Mouse (Mus musculus) MEL (cell line): ENCODE measurements around the gene G6pc3. TPM values are rescaled to one million over a fixed set of nuclear protein-coding genes. Genes with fewer than 3 reads are reported as not detected.

Experiments used
- DNase-seq: peaks from one replicate; pipeline ENCODE4 v3.0.0; 2011; ENCODE audit warnings: low read depth, low spot score
- H3K27ac ChIP-seq: 2 replicates; pipeline ENCODE4 v1.5.1; 2012; ENCODE audit warnings: low read depth, mild to moderate bottlenecking, control low read depth, low read length, moderate library complexity; ENCODE audit not compliant: control insufficient read depth
- H3K27me3 ChIP-seq, 2 experiments: fragments of 150-350 bp in 1 of 2; sonication (generic) in 1 of 2; 2 replicates each; pipeline ENCODE4 v1.6.1; 2012; ENCODE audit warnings: low read length in 2 of 2, mild to moderate bottlenecking in 2 of 2, improper control_type of control experiment in 1 of 2, moderate library complexity in 1 of 2; ENCODE audit not compliant: insufficient read depth in 2 of 2, control insufficient read depth in 1 of 2
- H3K36me3 ChIP-seq, 2 experiments: 2 replicates each; pipeline ENCODE4 v1.6.1; 2012 to 2014; ENCODE audit warnings: low read length in 2 of 2, improper control_type of control experiment in 1 of 2, inconsistent platforms in 1 of 2, mild to moderate bottlenecking in 1 of 2; ENCODE audit not compliant: insufficient read depth in 2 of 2, control insufficient read depth in 1 of 2
- H3K4me1 ChIP-seq, 2 experiments: fragments of 150-350 bp in 1 of 2; sonication (generic) in 1 of 2; 2 replicates each; pipeline ENCODE4 v1.6.1; 2012; ENCODE audit warnings: low read length in 2 of 2, improper control_type of control experiment in 1 of 2, mild to moderate bottlenecking in 1 of 2; ENCODE audit not compliant: insufficient read depth in 2 of 2, control insufficient read depth in 1 of 2
- H3K4me3 ChIP-seq, 2 experiments: fragments of 150-350 bp in 1 of 2; sonication (generic) in 1 of 2; 2 replicates each; pipeline ENCODE4 v1.5.1; 2012; ENCODE audit warnings: low read depth in 2 of 2, low read length in 2 of 2, mild to moderate bottlenecking in 2 of 2, moderate library complexity in 2 of 2, control low read depth in 1 of 2, improper control_type of control experiment in 1 of 2; ENCODE audit not compliant: control insufficient read depth in 1 of 2, insufficient read depth in 1 of 2
- H3K79me2 ChIP-seq: 2 replicates; pipeline ENCODE4 v1.6.1; 2012; ENCODE audit warnings: mild to moderate bottlenecking, low read length, moderate library complexity; ENCODE audit not compliant: control insufficient read depth, poor library complexity, insufficient read depth
- H3K9ac ChIP-seq: 2 replicates; pipeline ENCODE4 v1.6.1; 2012; ENCODE audit warnings: low read depth, mild to moderate bottlenecking, control low read depth, low read length, moderate library complexity; ENCODE audit not compliant: control insufficient read depth, poor library complexity, severe bottlenecking
- H3K9me3 ChIP-seq: fragments of 150-350 bp; sonication (generic); replicated peaks from 2 replicates; pipeline ENCODE4 v1.6.1; 2012; ENCODE audit warnings: mild to moderate bottlenecking, low read length, improper control_type of control experiment, moderate library complexity; ENCODE audit not compliant: insufficient read depth
- CHD1 ChIP-seq: IDR thresholded peaks from 2 replicates; pipeline ENCODE4 v1.6.1; 2012; ENCODE audit warnings: low read depth, mild to moderate bottlenecking, inconsistent platforms, low read length, improper control_type of control experiment
- CHD2 ChIP-seq: IDR thresholded peaks from 2 replicates; pipeline ENCODE4 v1.6.1; 2011; ENCODE audit warnings: low read length, improper control_type of control experiment
- CTCF ChIP-seq, 3 experiments: IDR thresholded peaks in 2 of 3; conservative IDR thresholded peaks in 1 of 3; 2 replicates each; pipeline ENCODE4 v1.5.1; 2011 to 2012; ENCODE audit warnings: low read length in 3 of 3, low read depth in 2 of 3, mild to moderate bottlenecking in 2 of 3, improper control_type of control experiment in 1 of 3, inconsistent platforms in 1 of 3, mixed read lengths in 1 of 3, moderate library complexity in 1 of 3; ENCODE audit not compliant: control insufficient read depth in 1 of 3, insufficient read depth in 1 of 3, poor library complexity in 1 of 3, severe bottlenecking in 1 of 3
- E2F4 ChIP-seq: IDR thresholded peaks from 2 replicates; pipeline ENCODE4 v1.6.1; 2011; ENCODE audit warnings: low read depth, low read length, improper control_type of control experiment, borderline replicate concordance
- ELF1 ChIP-seq: IDR thresholded peaks from 2 replicates; pipeline ENCODE4 v1.6.1; 2014; ENCODE audit warnings: low read depth, mild to moderate bottlenecking, inconsistent platforms, low read length, improper control_type of control experiment, moderate library complexity
- EP300 ChIP-seq, 2 experiments: IDR thresholded peaks; 2 replicates each; pipeline ENCODE4 v1.6.1; 2011; ENCODE audit warnings: improper control_type of control experiment in 2 of 2, low read length in 2 of 2, low read depth in 1 of 2, mild to moderate bottlenecking in 1 of 2
- ETS1 ChIP-seq: IDR thresholded peaks from 2 replicates; pipeline ENCODE4 v1.6.1; 2012; ENCODE audit warnings: low read depth, mild to moderate bottlenecking, inconsistent platforms, low read length, improper control_type of control experiment, moderate library complexity
- GABPA ChIP-seq: IDR thresholded peaks from 2 replicates; pipeline ENCODE4 v1.6.1; 2012; ENCODE audit warnings: low read depth, mild to moderate bottlenecking, inconsistent platforms, low read length, improper control_type of control experiment, moderate library complexity
- GATA1 ChIP-seq: IDR thresholded peaks from 2 replicates; pipeline ENCODE4 v1.6.1; 2011; ENCODE audit warnings: low read depth, low read length, improper control_type of control experiment
- HCFC1 ChIP-seq: IDR thresholded peaks from 2 replicates; pipeline ENCODE4 v1.6.1; 2012; ENCODE audit warnings: low read depth, mild to moderate bottlenecking, inconsistent platforms, low read length, improper control_type of control experiment, moderate library complexity
- JUND ChIP-seq: IDR thresholded peaks from 2 replicates; pipeline ENCODE4 v1.6.1; 2011; ENCODE audit warnings: low read depth, mild to moderate bottlenecking, improper control_type of control experiment, low read length
- KAT2A ChIP-seq: conservative IDR thresholded peaks from 2 replicates; pipeline ENCODE4 v1.6.1; 2012; ENCODE audit warnings: low read depth, low read length, improper control_type of control experiment, inconsistent platforms
- MAFK ChIP-seq: IDR thresholded peaks from 2 replicates; pipeline ENCODE4 v1.6.1; 2011; ENCODE audit warnings: low read depth, mild to moderate bottlenecking, low read length, improper control_type of control experiment, borderline replicate concordance
- MAX ChIP-seq: IDR thresholded peaks from 2 replicates; pipeline ENCODE4 v1.6.1; 2011; ENCODE audit warnings: low read length, improper control_type of control experiment
- MAZ ChIP-seq: IDR thresholded peaks from 2 replicates; pipeline ENCODE4 v1.6.1; 2012; ENCODE audit warnings: low read depth, mild to moderate bottlenecking, inconsistent platforms, low read length, improper control_type of control experiment
- MEF2A ChIP-seq: IDR thresholded peaks from 2 replicates; pipeline ENCODE4 v1.6.1; 2014; ENCODE audit warnings: low read depth, mild to moderate bottlenecking, inconsistent platforms, low read length, improper control_type of control experiment; ENCODE audit not compliant: poor library complexity, insufficient replicate concordance, severe bottlenecking; ENCODE audit errors: extremely low read depth
- MXI1 ChIP-seq: IDR thresholded peaks from 2 replicates; pipeline ENCODE4 v1.6.1; 2011; ENCODE audit warnings: mild to moderate bottlenecking, low read depth, low read length, improper control_type of control experiment
- MYB ChIP-seq: IDR thresholded peaks from 2 replicates; pipeline ENCODE4 v1.6.1; 2011; ENCODE audit warnings: mild to moderate bottlenecking, low read depth, low read length, improper control_type of control experiment
- MYC ChIP-seq: IDR thresholded peaks from 2 replicates; pipeline ENCODE4 v1.6.1; 2011; ENCODE audit warnings: low read depth, mild to moderate bottlenecking, low read length, improper control_type of control experiment, moderate library complexity
- NELFE ChIP-seq: IDR thresholded peaks from 2 replicates; pipeline ENCODE4 v1.6.1; 2011; ENCODE audit warnings: low read depth, low read length, improper control_type of control experiment
- NRF1 ChIP-seq: IDR thresholded peaks from 2 replicates; pipeline ENCODE4 v1.6.1; 2014; ENCODE audit warnings: low read depth, mild to moderate bottlenecking, inconsistent platforms, low read length, improper control_type of control experiment, moderate library complexity; ENCODE audit not compliant: poor library complexity, insufficient read depth, severe bottlenecking
- POLR2A ChIP-seq, 2 experiments: IDR thresholded peaks; 2 replicates each; pipeline ENCODE4 v1.6.1; 2011 to 2012; ENCODE audit warnings: low read length in 2 of 2, mild to moderate bottlenecking in 2 of 2, control low read depth in 1 of 2, improper control_type of control experiment in 1 of 2, low read depth in 1 of 2, moderate library complexity in 1 of 2; ENCODE audit not compliant: control insufficient read depth in 1 of 2, insufficient read depth in 1 of 2, poor library complexity in 1 of 2
- POLR2AphosphoS2 ChIP-seq: IDR thresholded peaks from 2 replicates; pipeline ENCODE4 v1.6.1; 2011; ENCODE audit warnings: low read length, improper control_type of control experiment
- POLR2AphosphoS5 ChIP-seq: IDR thresholded peaks from 2 replicates; pipeline ENCODE4 v1.6.1; 2012; ENCODE audit warnings: low read depth, borderline replicate concordance, mild to moderate bottlenecking, inconsistent platforms, low read length, moderate library complexity, mixed read lengths
- RAD21 ChIP-seq: IDR thresholded peaks from 2 replicates; pipeline ENCODE4 v1.6.1; 2011; ENCODE audit warnings: mild to moderate bottlenecking, low read depth, low read length, improper control_type of control experiment
- SIN3A ChIP-seq: IDR thresholded peaks from 2 replicates; pipeline ENCODE4 v1.6.1; 2012; ENCODE audit warnings: low read length, improper control_type of control experiment, inconsistent platforms
- SMC3 ChIP-seq: IDR thresholded peaks from 2 replicates; pipeline ENCODE4 v1.6.1; 2011; ENCODE audit warnings: low read depth, low read length, improper control_type of control experiment
- TAL1 ChIP-seq: IDR thresholded peaks from 2 replicates; pipeline ENCODE4 v1.6.1; 2012; ENCODE audit warnings: mild to moderate bottlenecking, inconsistent platforms, low read length, moderate library complexity, mixed read lengths
- TBP ChIP-seq: IDR thresholded peaks from 2 replicates; pipeline ENCODE4 v1.8.0; 2011; ENCODE audit warnings: low read depth, low read length, improper control_type of control experiment
- TCF12 ChIP-seq: IDR thresholded peaks from 2 replicates; pipeline ENCODE4 v1.6.1; 2014; ENCODE audit warnings: low read depth, mild to moderate bottlenecking, inconsistent platforms, low read length, improper control_type of control experiment, moderate library complexity
- UBTF ChIP-seq: IDR thresholded peaks from 2 replicates; pipeline ENCODE4 v1.6.1; 2012; ENCODE audit warnings: low read depth, mild to moderate bottlenecking, inconsistent platforms, low read length, improper control_type of control experiment, moderate library complexity, borderline replicate concordance; ENCODE audit not compliant: insufficient read depth
- USF1 ChIP-seq: IDR thresholded peaks from 2 replicates; pipeline ENCODE4 v1.6.1; 2014; ENCODE audit warnings: low read depth, mild to moderate bottlenecking, inconsistent platforms, low read length, improper control_type of control experiment, moderate library complexity
- ZC3H11A ChIP-seq: IDR thresholded peaks from 2 replicates; pipeline ENCODE4 v1.6.1; 2012; ENCODE audit warnings: low read depth, mild to moderate bottlenecking, inconsistent platforms, low read length, improper control_type of control experiment
- ZKSCAN1 ChIP-seq: IDR thresholded peaks from 2 replicates; pipeline ENCODE4 v1.6.1; 2012; ENCODE audit warnings: low read depth, mild to moderate bottlenecking, inconsistent platforms, low read length, improper control_type of control experiment, moderate library complexity
- ZMIZ1 ChIP-seq: IDR thresholded peaks from 2 replicates; pipeline ENCODE4 v1.6.1; 2012; ENCODE audit warnings: low read depth, mild to moderate bottlenecking, inconsistent platforms, low read length, improper control_type of control experiment, moderate library complexity
- ZNF384 ChIP-seq: IDR thresholded peaks from 2 replicates; pipeline ENCODE4 v1.6.1; 2012; ENCODE audit warnings: low read depth, mild to moderate bottlenecking, inconsistent platforms, low read length, improper control_type of control experiment
- polyA plus RNA-seq, 2 experiments: library from polyadenylated mRNA; stranded (reverse) in 1 of 2; unstranded in 1 of 2; fragments of >175 nt in 1 of 2; fragments of >200 nt in 1 of 2; gene quantifications; 2 replicates each; pipeline versions ENCODE4 v1.2.1 to v1.2.4; 2012; ENCODE audit warnings: low replicate concordance in 2 of 2, low read depth in 1 of 2; ENCODE audit not compliant: insufficient read length in 2 of 2, insufficient read depth in 1 of 2, missing spikeins in 1 of 2
- total RNA-seq: library from RNA; depleted of rRNA; stranded (reverse); fragments of 300-350 nt; gene quantifications from 2 replicates; pipeline ENCODE4 v1.2.3, GENCODE M21; 2012

Gene G6pc3
- total and polyA plus RNA-seq, 3 experiments = 48.9 to 104 TPM; not detected in 1

- TF ChIP-seq EP300 (IDR thresholded peaks at IDR 0.05; ENCODE audit: low read depth in 1 of 2, low read length in 2 of 2) = peak; percentile 51 to 54; a peak in 2 of 4 replicates
Observed at GRCm38 (mm10) chr11:102188980-102189379, 440 bp upstream of the G6pc3 start (continued).

- Histone ChIP-seq H3K27ac (peak overlapping the region; percentile 90), H3K4me3 (peak overlapping the region; percentile 75 to 88), H3K27me3 (no peaks in the 10 kb centered on the region), H3K36me3 (peaks cover 0 to 46% of the 10 kb centered on the region in 2 experiments; a peak in 2 of 4 replicates), H3K9ac (peak overlapping the region; percentile 92), H3K4me1 (peaks cover 10 to 46% of the 10 kb centered on the region in 2 experiments), H3K79me2 (peaks cover 16% of the 10 kb centered on the region), H3K9me3 (no peaks in the 10 kb centered on the region)
- peak; percentile 77 for DNase-seq
- TF ChIP-seq MAFK (no peak), TBP (peak; percentile 55), SMC3 (no peak), ZNF384 (no peak), UBTF (no peak), NRF1 (no peak), HCFC1 (no peak), MYC (no peak), TCF12 (peak; percentile 85), ZMIZ1 (no peak; the same call in 1 of the 2 replicates), TAL1 (peak; percentile 31; the same call in 1 of the 2 replicates), USF1 (no peak), JUND (no peak), CTCF (IDR thresholded peaks at IDR 0.05 in 2 of 3, conservative IDR thresholded peaks at IDR 0.05 in 1 of 3; ENCODE audit: control insufficient read depth in 1 of 3, insufficient read depth in 1 of 3, low read depth in 2 of 3, low read length in 3 of 3, poor library complexity in 1 of 3, severe bottlenecking in 1 of 3) (no peak), E2F4 (no peak), ZC3H11A (no peak), MAX (no peak), ETS1 (0 out of 2 replicates have a peak, but pooled peaks have one; percentile 50), POLR2AphosphoS5 (no peak), MXI1 (no peak), EP300 (IDR thresholded peaks at IDR 0.05; ENCODE audit: low read depth in 1 of 2, low read length in 2 of 2) (peak; percentile 91 to 96), GABPA (no peak), SIN3A (no peak), ELF1 (no peak), KAT2A (no peak), MYB (peak; percentile 95), CHD2 (no peak), MAZ (no peak), MEF2A (no peak), CHD1 (no peak; the same call in 1 of the 2 replicates), ZKSCAN1 (no peak), GATA1 (peak; percentile 78), POLR2A (IDR thresholded peaks at IDR 0.05; ENCODE audit: control insufficient read depth in 1 of 2, insufficient read depth in 1 of 2, low read depth in 1 of 2, low read length in 2 of 2, poor library complexity in 1 of 2) (peak in 1 of 2 experiments; percentile 14; a peak in 1 of 4 replicates), RAD21 (no peak), POLR2AphosphoS2 (no peak; the same call in 1 of the 2 replicates), NELFE (peak; percentile 55; the same call in 1 of the 2 replicates)
Observed at GRCm38 (mm10) chr11:102190848-102191247, 1.4 kb downstream of the G6pc3 start.
